Mouse (Mus musculus) liver, embryonic 14.5 days (tissue): ENCODE measurements around the gene Cntd1.
"Not testable (repeated sequence)": the region's sequence is repeated elsewhere in the genome, so short reads cannot be mapped to it uniquely, and the experiment has no call there.

Experiments used
- CTCF ChIP-seq: IDR thresholded peaks from 2 replicates; pipeline ENCODE4 v1.5.1; 2016; ENCODE audit warnings: antibody characterized with exemption, low read depth, control low read depth
- EP300 ChIP-seq: IDR thresholded peaks from 2 replicates; pipeline ENCODE4 v1.6.1; 2016; ENCODE audit warnings: antibody characterized with exemption, low read depth

GRCm38 (mm10) chr11:101325201-101325600, 46.4 kb downstream of the Cntd1 start:
- not testable (repeated sequence) for TF ChIP-seq EP300, CTCF
